Mouse (Mus musculus) thymus, postnatal 36 days (tissue): ENCODE data around the gene Utp11.
A peak's percentile ranks its signal among the peaks of the same experiment; 100 is the strongest.
"Not testable (repeated sequence)": the region's sequence is repeated elsewhere in the genome, so short reads cannot be mapped to it uniquely, and the experiment has no call there.

ENCODE experiments used
- DNase-seq, 2 experiments: peaks; one replicate each; pipeline ENCODE4 v3.0.0; 2022; ENCODE audit warnings: mixed read lengths in 2 of 2

The Utp11 gene

DNA sequence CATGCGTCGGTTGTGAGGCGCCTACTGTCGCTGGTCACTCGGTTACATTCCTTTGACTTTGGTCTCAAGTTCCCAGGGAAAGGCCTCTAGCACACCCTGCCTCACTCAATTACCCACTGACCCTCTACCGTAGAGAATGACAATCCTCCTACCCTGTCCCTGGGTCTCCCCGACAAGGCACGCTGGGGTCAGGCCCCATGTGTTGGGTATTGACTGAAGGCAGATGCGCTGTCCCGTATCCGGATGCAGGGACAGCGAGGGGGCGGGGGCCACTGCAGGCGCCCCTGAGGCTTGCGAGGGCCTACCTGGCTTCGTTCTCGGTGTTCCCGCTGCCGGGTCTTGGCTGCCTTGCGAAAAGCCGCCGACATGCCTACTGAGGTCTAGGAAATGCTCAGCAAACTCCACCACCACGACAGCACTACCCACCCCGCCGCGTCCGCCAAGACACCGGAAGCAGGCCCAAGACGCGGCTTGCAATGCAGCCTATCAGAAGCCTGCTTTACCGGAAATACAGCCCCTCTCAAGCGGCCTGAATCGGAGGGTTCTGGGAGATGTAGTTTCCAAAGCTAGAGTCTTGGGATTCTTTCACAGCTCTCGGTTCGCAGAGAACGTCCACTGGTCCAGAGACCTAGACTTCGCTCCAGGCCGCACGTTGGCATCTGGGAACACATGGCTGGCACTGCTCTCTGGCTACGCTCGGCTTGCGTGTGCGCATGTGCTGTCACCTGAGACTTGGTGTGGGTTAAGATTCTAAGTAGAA is at the start of gene Utp11:
Utp11 (minus strand) TSS at position 466 of the 760 bp plus-strand sequence.
- DNase-seq = peak; percentile 81 to 85

DNA sequence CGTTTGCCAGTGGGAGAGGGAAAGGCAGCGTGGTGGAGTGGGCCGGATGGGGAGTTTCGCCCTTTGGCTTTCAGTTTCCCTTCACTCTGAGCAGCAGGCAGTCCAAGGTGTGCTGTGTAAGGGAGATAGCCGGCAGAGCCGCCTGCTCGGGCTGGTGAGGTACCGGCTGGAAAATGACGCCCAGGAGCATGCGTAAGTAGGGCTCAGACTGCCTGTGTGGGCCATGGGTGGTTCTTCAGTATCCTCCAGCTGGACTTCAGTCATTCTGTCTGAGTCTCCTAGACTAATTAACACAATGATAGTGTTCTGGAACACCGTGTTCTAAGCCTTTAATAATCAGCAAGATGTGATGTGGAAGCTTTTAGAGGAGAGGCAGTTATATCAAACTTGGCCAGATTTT is 49.4 kb upstream of the Utp11 start:
- DNase-seq = no peak

DNA sequence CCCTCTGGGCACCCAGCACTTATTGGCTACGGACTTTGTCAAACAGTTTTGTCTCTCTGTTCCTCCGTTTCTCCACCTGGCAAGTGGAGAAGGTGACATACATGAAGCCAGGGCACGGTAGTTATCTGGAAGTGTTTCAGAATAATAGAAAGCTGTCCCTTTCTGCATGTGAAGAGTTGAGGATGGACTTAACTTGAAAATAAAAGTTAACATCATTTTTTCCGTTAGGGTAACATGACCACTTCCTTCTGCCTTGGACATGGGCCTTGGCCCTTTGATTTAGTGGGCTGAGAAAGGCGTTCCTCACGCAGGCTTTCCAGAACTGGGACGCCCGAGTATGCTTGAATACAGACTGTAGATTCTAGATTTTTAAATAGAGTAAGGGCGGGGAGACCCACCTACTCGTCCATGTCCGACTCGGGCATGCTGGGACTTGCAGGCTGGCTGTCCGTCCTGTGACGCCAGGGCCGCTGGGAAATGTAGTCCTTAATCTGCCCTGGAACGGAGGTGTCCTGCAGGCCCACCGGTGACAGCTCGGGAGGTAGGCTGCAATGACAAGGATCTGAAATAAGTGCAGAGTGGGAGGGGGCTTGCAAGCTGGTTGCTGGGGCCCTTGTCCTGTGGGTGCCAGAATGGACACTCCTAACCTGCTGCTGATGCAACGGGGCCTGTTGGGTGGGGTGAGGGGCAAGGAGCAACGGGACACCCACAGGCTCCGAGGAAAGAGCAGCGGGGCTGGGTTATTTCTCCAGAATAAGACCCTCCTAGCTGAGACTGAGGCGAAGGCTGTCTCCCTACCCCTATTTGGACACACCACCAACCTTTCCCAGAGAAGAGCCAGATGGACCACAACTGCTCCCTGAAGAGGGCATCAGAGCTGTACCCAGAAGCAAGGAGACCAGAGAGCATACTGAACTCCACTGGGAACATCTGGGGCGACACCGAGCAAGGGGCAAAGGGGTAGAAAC is 48.3 kb upstream of the Utp11 start, which contains the start of gene Inpp5b:
Inpp5b (plus strand) TSS at position 475 of the 968 bp plus-strand sequence.
- peak; percentile 76 to 81 for DNase-seq

DNA sequence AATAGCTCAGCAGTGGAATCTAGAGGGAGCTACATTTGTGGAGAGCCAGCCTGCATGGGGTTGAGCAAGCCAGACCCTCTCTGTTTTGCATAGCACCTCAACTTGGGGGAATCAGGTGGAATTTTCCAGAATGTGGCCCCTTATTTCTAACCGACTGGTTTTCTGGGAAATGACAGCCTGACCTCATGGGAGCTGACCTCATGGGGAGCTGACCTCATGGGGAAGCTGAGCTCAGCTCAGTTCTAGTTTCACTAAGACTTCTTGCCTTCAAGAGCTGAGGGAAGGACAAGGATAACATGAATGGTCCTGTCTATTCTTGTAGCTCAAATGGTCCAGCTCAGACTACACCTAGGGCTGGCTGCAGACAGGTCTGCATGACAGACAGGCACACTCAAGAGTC is 45.4 kb upstream of the Utp11 start:
- no peak for DNase-seq

DNA sequence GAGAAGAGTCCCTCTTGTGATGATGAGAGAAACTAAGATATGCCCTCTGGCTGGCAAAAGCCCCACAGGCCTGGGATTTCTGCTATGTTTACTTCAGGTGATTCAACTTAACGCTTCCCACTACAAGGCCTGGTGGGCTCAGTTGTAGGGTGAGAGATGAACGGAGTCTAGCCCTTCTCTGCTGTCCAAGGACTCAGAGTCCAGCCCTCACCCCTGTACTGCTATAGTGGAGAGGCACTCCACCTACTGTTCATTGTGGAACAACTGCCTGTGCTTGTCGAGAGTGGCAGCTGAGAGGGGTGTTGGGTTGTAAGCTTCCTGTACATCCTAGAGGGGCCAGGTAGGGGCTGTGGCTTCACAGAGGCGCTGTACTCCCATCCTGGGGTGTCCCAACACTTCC is 44.6 kb upstream of the Utp11 start:
- no peak for DNase-seq

DNA sequence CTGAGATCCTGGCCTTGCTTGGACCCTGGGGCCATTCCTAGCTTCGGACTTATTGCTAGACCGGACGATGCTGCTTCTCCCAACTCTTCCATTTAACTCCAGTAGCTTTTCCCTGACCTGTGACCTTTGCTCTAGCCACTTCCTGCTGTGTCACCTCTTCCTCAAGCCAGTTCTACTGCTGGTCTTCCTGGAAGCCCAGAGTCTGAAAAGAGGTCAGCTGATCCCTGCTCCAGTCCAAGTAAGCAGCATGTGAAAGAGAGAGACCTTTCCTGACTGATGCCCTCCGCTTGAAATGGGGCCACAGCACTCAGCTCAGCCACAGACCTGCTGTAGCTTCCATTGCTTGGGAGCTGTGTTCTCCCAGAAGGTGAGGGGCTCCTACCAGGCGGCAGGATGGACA is 44.1 kb upstream of the Utp11 start:
- DNase-seq = no peak

DNA sequence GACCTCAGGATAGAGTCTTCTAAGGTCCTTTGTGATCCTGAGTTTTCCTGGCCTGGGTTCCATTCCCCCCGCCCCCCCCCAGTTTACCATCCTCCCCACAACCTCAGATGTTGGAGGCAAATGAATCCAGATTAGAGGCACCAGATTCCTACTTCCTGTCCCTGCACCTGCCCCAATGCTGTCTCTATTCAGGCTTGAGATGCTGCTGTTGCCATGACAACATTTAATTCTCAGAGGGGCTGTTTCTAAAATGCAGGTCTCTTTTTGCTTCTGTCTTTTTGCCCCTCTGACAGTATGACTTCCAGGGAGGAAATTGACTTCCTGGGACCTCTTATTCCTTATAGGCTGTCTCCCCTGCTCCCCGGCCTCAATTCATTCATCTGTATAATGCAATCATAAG is 43.6 kb upstream of the Utp11 start:
- no peak for DNase-seq

DNA sequence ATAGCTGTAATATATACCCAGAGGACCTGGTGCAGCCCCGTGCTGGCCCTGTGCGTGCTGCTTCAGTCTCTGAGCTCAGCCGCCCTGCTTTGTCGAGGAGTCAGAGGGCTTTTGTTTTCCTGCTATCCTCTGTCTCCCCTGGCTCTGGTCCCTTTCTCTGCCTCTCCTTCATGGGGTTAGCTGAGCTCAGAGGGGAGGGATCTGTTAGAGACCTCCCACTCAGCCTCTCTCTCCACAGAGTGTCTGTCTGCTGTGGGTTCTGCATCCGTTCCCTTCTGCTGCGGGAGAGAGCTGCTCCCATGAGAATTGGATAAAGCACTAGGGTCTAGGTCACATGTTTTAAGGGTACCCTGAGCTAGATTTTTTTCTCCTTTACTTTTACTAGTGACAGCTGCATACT is 32.7 kb upstream of the Utp11 start:
- no peak for DNase-seq

DNA sequence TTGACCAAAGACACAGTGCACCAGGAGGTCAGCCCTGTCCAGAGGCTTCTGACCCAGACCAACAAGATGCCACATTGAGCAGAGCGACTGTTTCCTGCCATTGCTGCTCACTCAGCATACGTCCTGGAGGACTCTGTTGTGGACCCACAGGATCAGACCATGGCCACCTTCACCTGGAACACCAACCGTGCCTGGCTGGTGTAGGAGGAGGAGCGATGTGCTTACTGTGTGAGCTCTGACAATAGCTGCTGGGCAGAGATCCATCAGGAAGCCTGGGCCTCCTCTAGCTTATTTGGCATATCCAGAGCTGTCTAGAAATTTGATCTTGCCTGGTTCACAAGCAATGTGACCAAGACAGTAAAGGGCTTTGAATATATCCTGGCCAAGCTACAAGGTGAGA is 25.7 kb upstream of the Utp11 start:
- DNase-seq = no peak

DNA sequence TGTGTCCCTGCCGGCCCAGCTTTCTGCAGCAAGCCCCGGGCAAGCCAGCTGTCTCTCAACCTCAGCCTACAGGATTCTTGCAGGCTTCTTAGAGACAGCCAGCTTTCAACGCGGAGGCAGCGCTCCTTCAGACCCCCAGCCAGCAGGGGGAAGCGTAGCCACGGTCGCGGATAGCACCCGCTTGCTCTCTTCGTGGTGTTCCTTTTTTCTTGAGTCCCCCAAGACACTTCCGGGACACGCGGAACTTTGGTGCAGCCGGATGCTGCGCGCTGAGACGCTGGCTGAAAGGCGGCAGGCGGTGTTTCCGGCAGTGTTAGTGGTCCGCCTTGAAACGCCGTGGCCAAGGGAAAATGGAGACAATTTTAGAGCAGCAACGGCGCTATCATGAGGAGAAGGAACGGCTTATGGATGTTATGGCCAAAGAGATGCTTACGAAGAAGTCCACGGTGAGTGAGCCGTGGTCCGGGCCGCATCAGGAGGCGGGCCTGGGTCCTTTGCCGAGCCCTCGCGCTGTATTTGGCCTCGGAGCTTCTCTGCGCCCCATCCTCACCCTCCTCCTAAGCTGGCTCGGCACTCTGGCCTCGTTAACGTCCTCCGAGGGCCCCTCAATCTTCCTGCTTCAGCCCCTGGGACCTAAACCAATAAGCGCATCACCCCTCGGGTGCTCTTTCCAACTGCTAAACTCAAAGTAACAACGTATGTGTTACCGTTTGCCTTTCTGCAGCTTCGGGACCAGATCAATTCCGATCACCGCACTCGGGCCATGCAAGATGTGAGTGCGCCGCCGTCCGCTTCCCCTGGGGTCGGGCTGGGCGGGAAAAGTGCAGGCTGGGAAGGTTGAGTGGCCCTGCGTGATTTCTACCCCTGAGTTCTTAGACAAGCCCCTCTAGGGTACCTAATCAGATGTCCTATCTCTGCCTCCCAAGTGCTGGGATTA is 21.4 kb upstream of the Utp11 start, which contains the start of gene Sf3a3:
Sf3a3 (plus strand) TSS at position 232 of the 937 bp plus-strand sequence.
- peak; percentile 95 to 96 for DNase-seq

DNA sequence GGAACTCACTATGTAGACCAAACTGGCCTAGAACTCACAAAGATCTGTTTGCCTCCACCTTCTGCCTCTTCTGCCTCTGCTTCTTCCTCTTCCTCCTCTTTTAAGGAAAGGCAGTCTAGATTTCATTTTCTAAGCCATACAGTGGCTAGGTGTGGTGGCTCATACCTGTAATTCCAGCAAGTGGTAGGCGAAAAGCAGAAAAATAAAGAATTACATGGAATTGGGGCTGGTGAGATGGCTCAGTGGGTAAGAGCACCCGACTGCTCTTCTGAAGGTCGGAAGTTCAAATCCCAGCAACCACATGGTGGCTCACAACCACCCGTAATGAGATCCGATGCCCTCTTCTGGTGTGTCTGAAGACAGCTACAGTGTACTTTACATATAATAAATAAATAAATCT is 20.4 kb upstream of the Utp11 start:
- not testable (repeated sequence) for DNase-seq

DNA sequence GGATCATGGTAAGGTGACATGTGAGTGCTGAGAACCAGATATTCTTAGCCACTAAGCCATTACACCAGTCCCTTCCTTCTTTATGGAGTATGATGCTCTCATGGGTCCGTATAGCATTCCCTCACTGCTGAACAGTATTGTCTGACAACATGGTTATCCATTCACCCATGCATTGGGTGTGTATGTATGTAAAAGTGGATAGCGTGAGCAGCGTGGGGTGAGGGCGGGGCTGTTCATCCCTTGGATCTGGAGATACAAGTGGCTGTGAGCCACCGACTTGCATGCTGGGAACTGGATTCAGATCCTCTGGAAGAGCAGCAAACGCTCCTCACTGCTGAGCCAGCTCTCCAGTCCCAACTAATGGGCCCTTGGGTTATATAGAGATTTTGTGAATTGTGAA is 19.2 kb upstream of the Utp11 start:
- no peak for DNase-seq

DNA sequence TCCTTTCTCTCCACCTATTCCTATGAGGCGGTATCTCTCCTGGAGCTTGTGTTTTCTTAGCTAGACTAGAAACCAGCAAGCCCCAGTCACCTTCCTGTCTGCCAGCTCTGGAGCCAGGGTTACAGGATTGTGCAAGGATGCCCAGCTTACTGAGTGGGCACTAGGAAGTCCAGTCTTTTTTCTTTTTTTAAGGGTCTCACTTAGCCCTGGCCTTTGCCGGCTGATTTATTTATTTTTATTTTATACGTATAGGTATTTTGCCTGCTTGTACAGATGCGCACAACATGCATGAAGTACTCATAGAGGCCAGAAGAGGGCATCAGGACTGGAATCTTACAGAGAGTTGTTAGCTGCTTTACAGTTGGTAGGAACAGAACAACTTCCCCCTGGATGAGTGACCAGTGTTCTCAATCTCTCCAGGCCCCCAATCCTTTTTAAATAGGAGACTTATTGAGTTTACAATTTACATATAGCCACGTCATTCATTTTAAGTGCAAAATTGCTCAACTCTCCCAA is 17.4 kb upstream of the Utp11 start:
- peak in 1 of 2 experiments; percentile 41 for DNase-seq

DNA sequence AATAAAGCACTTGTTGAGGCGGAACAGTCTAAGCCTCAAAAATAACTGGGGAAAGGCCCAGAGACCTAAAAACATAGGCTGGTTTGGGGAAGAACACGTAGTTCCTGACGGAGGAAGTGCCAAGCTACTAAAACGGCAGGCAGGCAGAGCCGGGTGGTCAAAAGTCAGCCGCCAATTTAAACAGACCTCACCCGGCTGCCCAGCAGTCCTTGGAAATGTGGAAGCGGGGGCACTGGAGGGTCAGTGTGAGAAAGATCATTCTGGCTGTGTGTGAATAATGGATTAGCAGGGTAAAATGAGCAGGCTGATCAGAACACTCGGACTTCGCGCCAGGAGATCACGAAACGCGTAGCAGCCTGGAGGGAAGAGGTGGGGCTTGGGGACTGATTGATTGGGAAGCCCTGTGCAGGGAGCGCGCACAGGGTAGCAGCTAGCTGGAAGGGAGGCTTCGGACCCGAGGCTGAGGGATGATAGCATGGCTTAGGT is 16.6 kb upstream of the Utp11 start:
- peak in 1 of 2 experiments; percentile 28 for DNase-seq

DNA sequence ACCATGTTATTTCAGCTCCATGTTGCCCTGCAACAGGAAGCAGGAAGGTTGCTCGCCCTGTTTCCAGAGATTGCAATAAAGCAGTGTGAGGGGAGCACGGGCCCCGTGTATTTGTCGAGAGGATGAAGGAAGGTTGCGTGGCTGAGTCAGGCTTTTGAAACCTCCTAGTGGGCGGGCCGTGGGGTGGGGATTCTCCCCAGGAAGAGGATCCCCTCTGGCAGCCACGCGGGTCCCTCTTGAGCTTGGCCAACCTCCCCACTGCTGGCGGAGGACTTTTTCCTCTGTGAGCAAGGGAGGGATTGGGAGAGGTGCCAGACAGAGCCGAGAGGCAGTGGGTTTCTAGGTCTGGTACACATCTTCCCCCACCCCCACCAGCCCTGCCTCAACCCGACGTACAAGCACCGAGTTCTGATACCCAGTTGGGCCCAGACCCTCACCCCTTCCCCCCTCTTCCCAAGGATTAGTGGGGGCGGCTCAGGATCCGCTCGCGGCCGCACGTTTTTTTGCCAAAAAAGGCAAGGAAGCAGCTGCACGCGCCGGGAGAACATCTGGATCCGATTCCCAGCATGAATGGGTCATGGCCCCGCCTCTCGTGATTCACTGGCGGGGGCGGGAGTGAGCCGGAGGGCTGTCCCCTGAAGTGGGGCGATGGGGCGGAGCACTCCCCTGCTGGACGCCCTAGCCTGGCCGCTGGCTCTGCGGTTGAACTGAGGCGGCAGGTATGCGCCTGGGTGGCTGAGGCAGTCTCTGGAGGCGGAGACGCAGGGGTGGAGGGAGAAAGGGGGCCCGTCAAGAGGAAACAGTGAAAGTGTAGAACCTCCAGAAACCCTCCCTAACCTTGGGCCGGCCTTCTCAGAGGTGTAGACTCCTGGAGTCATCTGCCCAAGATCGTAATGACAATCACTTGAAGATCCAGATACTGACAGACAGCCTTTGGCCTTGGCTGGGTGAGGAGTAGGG is 15.4 kb upstream of the Utp11 start:
- peak; percentile 69 to 78 for DNase-seq

DNA sequence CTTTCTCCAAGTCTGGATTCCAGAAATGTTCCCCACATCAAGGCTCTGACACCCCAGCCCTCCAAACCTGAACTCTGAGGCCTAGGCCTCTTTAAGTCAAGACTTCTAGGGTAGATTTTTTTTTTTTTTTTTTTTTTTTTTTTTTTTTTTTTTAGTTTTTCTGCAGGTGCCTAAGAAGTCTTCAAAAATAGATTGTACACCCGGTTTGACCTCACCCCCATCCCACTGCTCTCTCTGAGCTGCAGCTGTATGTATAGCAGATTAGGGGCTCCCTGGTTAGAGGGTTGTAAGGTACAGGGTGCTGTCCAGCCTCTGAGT is 14.8 kb upstream of the Utp11 start:
- not testable (repeated sequence) for DNase-seq

DNA sequence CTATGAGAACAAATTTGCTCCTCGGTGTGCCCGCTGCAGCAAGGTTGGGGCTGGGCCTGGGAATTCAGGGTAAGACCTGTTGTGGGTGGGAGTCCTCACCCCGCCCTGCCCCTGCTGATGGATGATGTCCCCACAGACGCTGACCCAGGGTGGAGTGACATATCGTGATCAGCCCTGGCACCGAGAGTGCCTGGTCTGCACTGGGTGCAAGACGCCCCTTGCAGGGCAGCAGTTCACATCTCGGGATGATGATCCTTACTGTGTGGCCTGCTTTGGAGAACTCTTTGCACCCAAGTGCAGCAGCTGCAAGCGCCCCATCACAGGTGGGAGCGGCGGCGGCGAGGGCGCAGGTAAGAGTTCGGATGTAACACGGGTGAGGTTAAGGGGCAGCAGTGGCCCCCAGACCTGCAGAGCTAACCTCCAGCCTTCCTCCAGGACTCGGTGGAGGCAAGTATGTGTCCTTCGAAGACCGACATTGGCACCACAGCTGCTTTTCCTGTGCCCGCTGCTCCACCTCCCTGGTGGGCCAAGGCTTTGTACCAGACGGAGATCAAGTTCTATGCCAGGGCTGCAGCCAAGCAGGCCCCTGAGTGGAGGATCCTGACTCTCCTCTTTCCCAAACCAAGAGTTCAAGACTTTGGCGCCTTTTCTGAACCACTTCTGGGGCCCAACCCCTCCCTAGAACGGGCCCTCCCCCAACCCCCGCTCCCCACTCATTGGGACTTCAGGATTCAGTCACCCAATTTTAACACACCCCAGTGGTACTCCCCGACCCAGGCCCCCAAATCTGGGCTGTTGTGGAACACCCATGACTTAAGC is 14.2 kb upstream of the Utp11 start:
- peak in 1 of 2 experiments; percentile 36 for DNase-seq

DNA sequence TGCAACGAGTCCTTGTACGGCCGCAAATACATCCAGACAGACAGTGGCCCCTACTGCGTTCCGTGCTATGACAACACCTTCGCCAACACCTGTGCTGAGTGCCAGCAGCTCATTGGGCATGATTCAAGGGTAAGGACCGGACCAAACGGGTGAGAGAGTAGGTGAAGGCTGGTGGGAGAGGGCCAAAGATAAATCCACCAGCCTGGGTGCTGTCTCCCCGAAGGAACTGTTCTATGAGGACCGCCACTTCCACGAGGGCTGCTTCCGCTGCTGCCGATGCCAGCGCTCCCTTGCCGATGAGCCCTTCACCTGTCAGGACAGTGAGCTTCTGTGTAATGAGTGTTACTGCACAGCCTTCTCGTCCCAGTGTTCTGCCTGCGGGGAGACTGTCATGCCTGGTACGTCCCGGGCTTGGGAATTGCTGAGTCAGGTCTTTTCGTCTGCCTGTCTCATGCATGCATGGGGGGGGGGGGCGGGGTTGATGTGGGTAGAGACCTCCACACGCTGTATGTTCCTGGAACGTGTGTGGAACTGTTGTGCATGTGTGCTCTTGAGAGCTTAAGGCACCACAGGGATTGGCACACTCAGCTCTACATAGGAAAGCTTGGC is 12.4 kb upstream of the Utp11 start:
- no peak for DNase-seq

DNA sequence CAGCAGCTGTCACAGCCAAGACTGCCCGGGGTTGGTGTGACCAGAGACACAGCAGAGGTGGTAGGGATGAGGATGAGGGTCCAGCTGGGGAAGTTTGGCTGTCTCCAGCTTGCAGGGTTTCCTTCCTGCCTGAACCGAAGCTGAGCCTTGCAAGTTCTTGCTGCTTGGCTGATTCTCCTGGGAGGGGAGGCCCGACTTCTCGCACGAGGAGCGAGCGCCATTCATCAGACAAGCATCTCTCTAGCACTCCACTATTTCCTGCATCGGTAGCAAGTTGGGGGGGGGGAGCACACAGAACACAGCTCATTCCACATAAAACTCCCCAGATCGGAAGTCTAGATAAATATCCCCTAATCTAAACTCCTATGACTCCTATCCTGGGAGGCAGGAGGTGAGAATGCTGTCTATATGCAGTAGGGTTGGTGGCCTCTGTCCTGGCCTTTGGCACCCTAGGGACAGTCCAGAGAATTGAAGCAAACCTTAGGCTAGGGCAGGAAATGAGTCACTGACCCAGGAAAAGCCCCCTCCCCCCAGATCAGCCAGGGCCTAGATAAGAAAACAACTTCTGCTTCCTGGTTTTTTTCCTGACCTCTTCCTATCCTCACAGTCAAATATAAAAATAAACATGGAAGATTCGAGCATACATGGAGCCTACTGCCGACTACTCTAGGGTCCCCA is 11.5 kb upstream of the Utp11 start:
- DNase-seq = peak; percentile 35 to 43
